Mouse (Mus musculus) MEL (cell line): Measurements from ENCODE around the gene Ppfia3. TPM values are rescaled to one million over a fixed set of nuclear protein-coding genes. Genes with fewer than 3 reads are reported as not detected.

Experiments
- DNase-seq: peaks from one replicate; pipeline ENCODE4 v3.0.0; 2011; ENCODE audit warnings: low read depth, low spot score
- H3K27ac ChIP-seq: 2 replicates; pipeline ENCODE4 v1.5.1; 2012; ENCODE audit warnings: low read depth, mild to moderate bottlenecking, control low read depth, low read length, moderate library complexity; ENCODE audit not compliant: control insufficient read depth
- H3K27me3 ChIP-seq, 2 experiments: fragments of 150-350 bp in 1 of 2; sonication (generic) in 1 of 2; 2 replicates each; pipeline ENCODE4 v1.6.1; 2012; ENCODE audit warnings: low read length in 2 of 2, mild to moderate bottlenecking in 2 of 2, improper control_type of control experiment in 1 of 2, moderate library complexity in 1 of 2; ENCODE audit not compliant: insufficient read depth in 2 of 2, control insufficient read depth in 1 of 2
- H3K36me3 ChIP-seq, 2 experiments: 2 replicates each; pipeline ENCODE4 v1.6.1; 2012 to 2014; ENCODE audit warnings: low read length in 2 of 2, improper control_type of control experiment in 1 of 2, inconsistent platforms in 1 of 2, mild to moderate bottlenecking in 1 of 2; ENCODE audit not compliant: insufficient read depth in 2 of 2, control insufficient read depth in 1 of 2
- H3K4me1 ChIP-seq, 2 experiments: fragments of 150-350 bp in 1 of 2; sonication (generic) in 1 of 2; 2 replicates each; pipeline ENCODE4 v1.6.1; 2012; ENCODE audit warnings: low read length in 2 of 2, improper control_type of control experiment in 1 of 2, mild to moderate bottlenecking in 1 of 2; ENCODE audit not compliant: insufficient read depth in 2 of 2, control insufficient read depth in 1 of 2
- H3K4me3 ChIP-seq, 2 experiments: fragments of 150-350 bp in 1 of 2; sonication (generic) in 1 of 2; 2 replicates each; pipeline ENCODE4 v1.5.1; 2012; ENCODE audit warnings: low read depth in 2 of 2, low read length in 2 of 2, mild to moderate bottlenecking in 2 of 2, moderate library complexity in 2 of 2, control low read depth in 1 of 2, improper control_type of control experiment in 1 of 2; ENCODE audit not compliant: control insufficient read depth in 1 of 2, insufficient read depth in 1 of 2
- H3K79me2 ChIP-seq: 2 replicates; pipeline ENCODE4 v1.6.1; 2012; ENCODE audit warnings: mild to moderate bottlenecking, low read length, moderate library complexity; ENCODE audit not compliant: control insufficient read depth, poor library complexity, insufficient read depth
- H3K9ac ChIP-seq: 2 replicates; pipeline ENCODE4 v1.6.1; 2012; ENCODE audit warnings: low read depth, mild to moderate bottlenecking, control low read depth, low read length, moderate library complexity; ENCODE audit not compliant: control insufficient read depth, poor library complexity, severe bottlenecking
- H3K9me3 ChIP-seq: fragments of 150-350 bp; sonication (generic); replicated peaks from 2 replicates; pipeline ENCODE4 v1.6.1; 2012; ENCODE audit warnings: mild to moderate bottlenecking, low read length, improper control_type of control experiment, moderate library complexity; ENCODE audit not compliant: insufficient read depth
- CTCF ChIP-seq, 3 experiments: IDR thresholded peaks in 2 of 3; conservative IDR thresholded peaks in 1 of 3; 2 replicates each; pipeline ENCODE4 v1.5.1; 2011 to 2012; ENCODE audit warnings: low read length in 3 of 3, low read depth in 2 of 3, mild to moderate bottlenecking in 2 of 3, improper control_type of control experiment in 1 of 3, inconsistent platforms in 1 of 3, mixed read lengths in 1 of 3, moderate library complexity in 1 of 3; ENCODE audit not compliant: control insufficient read depth in 1 of 3, insufficient read depth in 1 of 3, poor library complexity in 1 of 3, severe bottlenecking in 1 of 3
- E2F4 ChIP-seq: IDR thresholded peaks from 2 replicates; pipeline ENCODE4 v1.6.1; 2011; ENCODE audit warnings: low read depth, low read length, improper control_type of control experiment, borderline replicate concordance
- EP300 ChIP-seq, 2 experiments: IDR thresholded peaks; 2 replicates each; pipeline ENCODE4 v1.6.1; 2011; ENCODE audit warnings: improper control_type of control experiment in 2 of 2, low read length in 2 of 2, low read depth in 1 of 2, mild to moderate bottlenecking in 1 of 2
- GABPA ChIP-seq: IDR thresholded peaks from 2 replicates; pipeline ENCODE4 v1.6.1; 2012; ENCODE audit warnings: low read depth, mild to moderate bottlenecking, inconsistent platforms, low read length, improper control_type of control experiment, moderate library complexity
- GATA1 ChIP-seq: IDR thresholded peaks from 2 replicates; pipeline ENCODE4 v1.6.1; 2011; ENCODE audit warnings: low read depth, low read length, improper control_type of control experiment
- MAFK ChIP-seq: IDR thresholded peaks from 2 replicates; pipeline ENCODE4 v1.6.1; 2011; ENCODE audit warnings: low read depth, mild to moderate bottlenecking, low read length, improper control_type of control experiment, borderline replicate concordance
- MAZ ChIP-seq: IDR thresholded peaks from 2 replicates; pipeline ENCODE4 v1.6.1; 2012; ENCODE audit warnings: low read depth, mild to moderate bottlenecking, inconsistent platforms, low read length, improper control_type of control experiment
- MXI1 ChIP-seq: IDR thresholded peaks from 2 replicates; pipeline ENCODE4 v1.6.1; 2011; ENCODE audit warnings: mild to moderate bottlenecking, low read depth, low read length, improper control_type of control experiment
- POLR2A ChIP-seq, 2 experiments: IDR thresholded peaks; 2 replicates each; pipeline ENCODE4 v1.6.1; 2011 to 2012; ENCODE audit warnings: low read length in 2 of 2, mild to moderate bottlenecking in 2 of 2, control low read depth in 1 of 2, improper control_type of control experiment in 1 of 2, low read depth in 1 of 2, moderate library complexity in 1 of 2; ENCODE audit not compliant: control insufficient read depth in 1 of 2, insufficient read depth in 1 of 2, poor library complexity in 1 of 2
- POLR2AphosphoS2 ChIP-seq: IDR thresholded peaks from 2 replicates; pipeline ENCODE4 v1.6.1; 2011; ENCODE audit warnings: low read length, improper control_type of control experiment
- POLR2AphosphoS5 ChIP-seq: IDR thresholded peaks from 2 replicates; pipeline ENCODE4 v1.6.1; 2012; ENCODE audit warnings: low read depth, borderline replicate concordance, mild to moderate bottlenecking, inconsistent platforms, low read length, moderate library complexity, mixed read lengths
- RAD21 ChIP-seq: IDR thresholded peaks from 2 replicates; pipeline ENCODE4 v1.6.1; 2011; ENCODE audit warnings: mild to moderate bottlenecking, low read depth, low read length, improper control_type of control experiment
- TAL1 ChIP-seq: IDR thresholded peaks from 2 replicates; pipeline ENCODE4 v1.6.1; 2012; ENCODE audit warnings: mild to moderate bottlenecking, inconsistent platforms, low read length, moderate library complexity, mixed read lengths
- UBTF ChIP-seq: IDR thresholded peaks from 2 replicates; pipeline ENCODE4 v1.6.1; 2012; ENCODE audit warnings: low read depth, mild to moderate bottlenecking, inconsistent platforms, low read length, improper control_type of control experiment, moderate library complexity, borderline replicate concordance; ENCODE audit not compliant: insufficient read depth
- USF1 ChIP-seq: IDR thresholded peaks from 2 replicates; pipeline ENCODE4 v1.6.1; 2014; ENCODE audit warnings: low read depth, mild to moderate bottlenecking, inconsistent platforms, low read length, improper control_type of control experiment, moderate library complexity
- ZC3H11A ChIP-seq: IDR thresholded peaks from 2 replicates; pipeline ENCODE4 v1.6.1; 2012; ENCODE audit warnings: low read depth, mild to moderate bottlenecking, inconsistent platforms, low read length, improper control_type of control experiment
- ZMIZ1 ChIP-seq: IDR thresholded peaks from 2 replicates; pipeline ENCODE4 v1.6.1; 2012; ENCODE audit warnings: low read depth, mild to moderate bottlenecking, inconsistent platforms, low read length, improper control_type of control experiment, moderate library complexity
- polyA plus RNA-seq, 2 experiments: library from polyadenylated mRNA; stranded (reverse) in 1 of 2; unstranded in 1 of 2; fragments of >175 nt in 1 of 2; fragments of >200 nt in 1 of 2; gene quantifications; 2 replicates each; pipeline versions ENCODE4 v1.2.1 to v1.2.4; 2012; ENCODE audit warnings: low replicate concordance in 2 of 2, low read depth in 1 of 2; ENCODE audit not compliant: insufficient read length in 2 of 2, insufficient read depth in 1 of 2, missing spikeins in 1 of 2
- total RNA-seq: library from RNA; depleted of rRNA; stranded (reverse); fragments of 300-350 nt; gene quantifications from 2 replicates; pipeline ENCODE4 v1.2.3, GENCODE M21; 2012

The Ppfia3 gene
- total and polyA plus RNA-seq, 3 experiments = 3.4 to 5.9 TPM; not detected in 1

DNA sequence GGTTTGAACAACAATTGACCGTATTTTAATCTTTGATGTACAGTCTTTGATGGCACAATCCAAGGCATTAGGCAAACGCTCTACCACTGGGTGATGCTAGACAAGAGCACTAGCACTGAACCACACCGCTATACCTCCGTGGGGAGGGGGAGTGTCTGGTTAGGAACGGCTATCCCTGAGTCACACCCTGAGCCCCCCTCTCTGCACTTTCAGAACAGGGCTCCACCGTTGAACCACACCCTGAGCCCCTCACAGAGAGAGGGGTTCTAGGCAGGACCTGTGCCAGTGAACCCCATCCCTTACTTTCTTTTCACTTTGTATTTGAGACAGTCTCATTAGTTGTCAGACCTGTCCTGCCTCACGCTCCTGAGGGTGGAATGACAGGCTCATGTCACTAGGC, 41.5 kb upstream of the Ppfia3 start:
- H3K27ac ChIP-seq = no peak overlapping the region
- TF ChIP-seq MAZ = no peak
- TF ChIP-seq MAFK = no peak
- TF ChIP-seq ZMIZ1 = no peak
- no peak for TF ChIP-seq RAD21
- no peak for TF ChIP-seq POLR2AphosphoS5
- no peak for TF ChIP-seq EP300 (IDR thresholded peaks at IDR 0.05; ENCODE audit: low read depth in 1 of 2, low read length in 2 of 2)
- TF ChIP-seq USF1 = no peak

DNA sequence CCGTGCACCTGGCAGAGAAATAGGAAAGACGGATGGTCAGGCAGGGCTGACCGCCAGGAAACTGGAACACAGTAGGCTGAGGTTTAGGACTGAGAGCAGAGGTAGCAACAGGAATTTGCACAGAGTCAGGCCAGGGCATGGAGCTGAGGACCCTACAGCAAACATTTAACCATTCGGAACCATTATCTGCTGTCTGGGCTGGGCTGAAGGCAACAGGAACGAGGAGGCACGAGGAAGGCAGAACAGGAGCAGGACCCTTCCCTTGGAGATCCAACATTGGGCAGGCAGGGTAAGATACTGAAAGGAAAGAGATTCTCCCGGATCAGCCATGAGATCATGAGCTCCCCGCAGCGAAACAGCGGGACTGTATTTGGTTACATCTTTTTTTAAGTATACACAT, 41.0 kb upstream of the Ppfia3 start:
- peaks cover 0 to 3% of the 10 kb centered on the region in 2 experiments; a peak in 2 of 4 replicates for H3K27me3 ChIP-seq
- no peak for DNase-seq
- H3K79me2 ChIP-seq = no peaks in the 10 kb centered on the region
- TF ChIP-seq EP300 (IDR thresholded peaks at IDR 0.05; ENCODE audit: low read depth in 1 of 2, low read length in 2 of 2) (no peak), POLR2A (IDR thresholded peaks at IDR 0.05; ENCODE audit: control insufficient read depth in 1 of 2, insufficient read depth in 1 of 2, low read depth in 1 of 2, low read length in 2 of 2, poor library complexity in 1 of 2) (no peak), MXI1 (no peak), CTCF (IDR thresholded peaks at IDR 0.05 in 2 of 3, conservative IDR thresholded peaks at IDR 0.05 in 1 of 3; ENCODE audit: control insufficient read depth in 1 of 3, insufficient read depth in 1 of 3, low read depth in 2 of 3, low read length in 3 of 3, poor library complexity in 1 of 3, severe bottlenecking in 1 of 3) (no peak), E2F4 (no peak), GATA1 (no peak), ZC3H11A (no peak), TAL1 (no peak), UBTF (no peak), GABPA (no peak), USF1 (no peak), POLR2AphosphoS2 (no peak)
- no peak overlapping the region for H3K4me3 ChIP-seq
- H3K36me3 ChIP-seq = no peaks in the 10 kb centered on the region
- no peaks in the 10 kb centered on the region for H3K9me3 ChIP-seq
- H3K9ac ChIP-seq = no peak overlapping the region
- H3K27ac ChIP-seq = no peak overlapping the region
- H3K4me1 ChIP-seq = peaks cover 0 to 3% of the 10 kb centered on the region in 2 experiments; a peak in 1 of 4 replicates

More for the DNA sequence above, 41.5 kb upstream of the Ppfia3 start:
- H3K4me1 ChIP-seq = peaks cover 3 to 7% of the 10 kb centered on the region in 2 experiments; a peak in 1 of 4 replicates
- H3K4me3 ChIP-seq = no peak overlapping the region
- H3K36me3 ChIP-seq = no peaks in the 10 kb centered on the region; a peak in 1 of 4 replicates
- no peak for DNase-seq
- no peaks in the 10 kb centered on the region for H3K79me2 ChIP-seq
- H3K27me3 ChIP-seq = peaks cover 0 to 3% of the 10 kb centered on the region in 2 experiments; a peak in 2 of 4 replicates
- no peaks in the 10 kb centered on the region for H3K9me3 ChIP-seq
- H3K9ac ChIP-seq = no peak overlapping the region
